Mouse (Mus musculus): ENCODE results near the gene Runx3. TPM values are rescaled to one million over a fixed set of nuclear protein-coding genes. Genes with fewer than 3 reads are reported as not detected.

Gene Runx3
- polyA plus RNA-seq, 1 experiment from 2014 or later = 0.16 TPM

DNA sequence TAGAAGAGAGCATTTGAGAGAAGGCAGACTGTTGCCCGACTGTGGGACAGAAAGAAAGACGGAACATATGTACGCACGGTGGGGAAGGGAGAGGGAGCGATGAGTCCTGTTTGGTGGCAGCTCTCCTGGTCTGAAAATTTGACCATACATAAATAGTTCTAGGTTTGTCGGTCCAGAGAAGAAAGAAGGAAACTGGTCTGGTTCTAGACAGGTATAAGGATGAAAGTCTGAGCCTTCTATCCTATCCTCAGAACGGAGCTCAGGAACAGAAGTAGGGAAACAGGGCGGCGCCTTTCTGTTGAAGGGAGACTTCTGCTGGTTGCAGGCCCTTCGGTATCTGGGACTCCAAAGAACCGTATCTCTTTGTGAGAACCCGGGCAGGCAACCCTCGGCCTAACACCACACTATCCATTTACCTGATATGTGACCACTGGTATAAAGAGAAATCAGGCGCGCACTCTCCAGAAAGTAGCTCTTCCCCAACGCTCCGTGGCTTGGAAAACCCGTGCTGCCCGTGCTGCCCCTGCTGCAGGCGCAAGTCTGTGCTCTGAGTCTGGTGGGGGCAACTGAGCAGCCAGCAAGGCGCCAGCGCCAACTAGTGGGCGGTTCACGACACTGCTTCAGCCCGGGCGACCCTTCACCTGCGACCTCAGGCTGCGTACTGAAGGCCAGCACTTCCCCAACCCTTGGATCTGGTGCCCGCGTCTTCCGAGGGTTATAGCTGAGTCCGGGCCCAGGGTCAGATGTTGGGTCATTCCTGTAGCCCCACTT, 29.8 kb downstream of the Runx3 start:
- H3K27ac ChIP-seq (ENCODE audit: low read depth) = no peak overlapping the region
- no peaks in the 10 kb centered on the region for H3K36me3 ChIP-seq (ENCODE audit: insufficient read depth)
- peak; percentile 88 for TF ChIP-seq CTCF (IDR thresholded peaks at IDR 0.05; ENCODE audit: low read depth)
- no peak overlapping the region for H3K4me3 ChIP-seq (ENCODE audit: low read depth, low read length)
- H3K4me2 ChIP-seq = no peak overlapping the region
- no peaks in the 10 kb centered on the region for H3K9me3 ChIP-seq (ENCODE audit: low read depth, low read length)
- ATAC-seq (ENCODE audit: insufficient read depth) = no peak
- peak; percentile 75 for DNase-seq
- 7% methylated on average over 32 of the region's 32 CpGs for WGBS
- no peak overlapping the region for H3K9ac ChIP-seq
- peaks cover 89% of the 10 kb centered on the region for H3K27me3 ChIP-seq (ENCODE audit: insufficient read depth, low read length)
- peaks cover 11% of the 10 kb centered on the region; the same call in 1 of the 2 replicates for H3K4me1 ChIP-seq (ENCODE audit: insufficient read depth)

DNA sequence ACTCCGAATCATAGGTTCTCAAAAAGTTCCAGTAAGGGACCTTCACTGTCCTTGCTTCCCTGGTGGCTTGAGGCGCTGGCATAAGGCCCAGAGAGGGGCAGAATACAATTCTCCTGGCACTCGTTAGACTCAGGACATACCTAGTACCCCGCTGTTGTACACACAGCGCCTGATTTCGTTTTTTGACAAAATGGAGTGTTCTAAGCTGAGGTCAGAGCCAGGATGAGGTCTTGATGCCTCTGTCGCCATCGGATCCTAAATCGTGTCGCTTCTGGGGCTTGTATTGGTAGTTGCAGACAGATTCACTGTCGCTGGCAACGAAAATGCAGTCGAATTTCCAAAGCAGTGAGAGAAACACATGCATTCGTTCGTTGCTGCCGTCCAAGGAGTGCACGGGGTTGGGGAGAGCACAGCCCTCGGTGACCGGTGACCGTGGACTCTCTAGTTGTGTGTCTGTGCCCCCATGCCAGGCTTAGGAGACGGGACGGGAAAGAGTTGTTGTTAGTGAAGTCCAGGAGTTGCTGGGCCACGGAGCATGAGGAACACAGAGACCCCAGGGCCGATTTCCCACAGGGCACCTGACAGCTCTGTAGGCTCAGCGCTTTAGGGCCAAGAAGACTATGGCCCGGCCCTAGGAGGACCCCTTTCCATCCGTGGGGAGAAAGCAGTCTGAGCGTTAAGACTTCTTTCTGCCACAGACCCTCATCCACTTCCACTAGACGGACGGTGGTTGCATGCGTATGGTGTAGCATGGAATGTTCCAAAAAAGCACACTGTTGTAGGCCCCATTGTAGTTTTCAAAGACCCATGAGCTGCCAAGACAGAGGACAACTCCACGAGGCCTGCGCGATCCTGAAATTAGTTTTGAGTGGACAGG, 30.9 kb downstream of the Runx3 start:
- no peak overlapping the region; the same call in 1 of the 2 replicates for H3K4me2 ChIP-seq
- peak; percentile 19 for DNase-seq
- TF ChIP-seq CTCF (IDR thresholded peaks at IDR 0.05; ENCODE audit: low read depth) = no peak

DNA sequence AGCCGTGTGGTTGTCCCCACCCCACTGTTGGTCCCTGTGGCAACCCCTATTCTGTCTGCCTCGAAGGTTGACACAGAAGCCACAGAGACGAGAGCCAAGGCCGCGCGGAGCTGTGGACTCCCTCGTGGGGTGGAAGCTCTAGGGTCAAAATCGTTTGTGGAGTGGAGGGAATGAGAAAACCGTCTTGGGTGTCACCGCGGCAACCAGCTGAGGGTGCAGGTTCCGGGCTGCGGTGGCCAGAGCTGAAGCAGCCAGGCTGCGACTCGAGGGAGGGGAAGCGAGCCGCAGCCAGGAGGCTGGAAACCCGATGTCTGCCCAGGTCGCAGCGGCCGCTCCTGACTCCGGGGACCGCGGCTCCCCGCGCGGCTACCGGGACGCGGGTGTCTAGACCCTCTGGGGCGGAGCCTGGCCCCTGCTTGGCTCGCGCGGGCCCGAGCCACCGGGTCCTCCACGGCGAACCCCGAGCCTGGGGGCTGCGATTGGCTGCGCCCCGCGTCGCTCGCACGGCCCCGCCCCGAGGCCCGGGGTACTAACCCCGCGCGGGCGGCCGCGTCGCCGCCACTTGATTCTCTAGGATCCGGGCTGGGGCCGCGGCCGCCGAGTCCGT, 31.6 kb downstream of the Runx3 start:
- TF ChIP-seq CTCF (IDR thresholded peaks at IDR 0.05; ENCODE audit: low read depth) = no peak
- Histone ChIP-seq H3K4me2 (peak overlapping the region; percentile 62), H3K27ac (ENCODE audit: low read depth) (no peak overlapping the region), H3K4me3 (ENCODE audit: low read depth, low read length) (peak overlapping the region; percentile 37), H3K4me1 (ENCODE audit: insufficient read depth) (peaks cover 6% of the 10 kb centered on the region; the same call in 1 of the 2 replicates), H3K27me3 (ENCODE audit: insufficient read depth, low read length) (peaks cover 98% of the 10 kb centered on the region), H3K9ac (no peak overlapping the region), H3K9me3 (ENCODE audit: low read depth, low read length) (no peaks in the 10 kb centered on the region), H3K36me3 (ENCODE audit: insufficient read depth) (no peaks in the 10 kb centered on the region)
- DNase-seq (peak; percentile 42), ATAC-seq (ENCODE audit: insufficient read depth) (0 out of 2 replicates have a peak, but pooled peaks have one; percentile 48)
- under 1% methylated on average over 61 of the region's 63 CpGs for WGBS

More for the DNA sequence above, 30.9 kb downstream of the Runx3 start:
- no peaks in the 10 kb centered on the region for H3K9me3 ChIP-seq (ENCODE audit: low read depth, low read length)
- H3K4me3 ChIP-seq (ENCODE audit: low read depth, low read length) = peak overlapping the region; percentile 37; the same call in 1 of the 2 replicates
- H3K36me3 ChIP-seq (ENCODE audit: insufficient read depth) = no peaks in the 10 kb centered on the region
- peaks cover 96% of the 10 kb centered on the region for H3K27me3 ChIP-seq (ENCODE audit: insufficient read depth, low read length)
- no peak overlapping the region for H3K27ac ChIP-seq (ENCODE audit: low read depth)
- no peak for ATAC-seq (ENCODE audit: insufficient read depth)
- 10% methylated on average over 34 of the region's 34 CpGs for WGBS
- H3K4me1 ChIP-seq (ENCODE audit: insufficient read depth) = peaks cover 10% of the 10 kb centered on the region; the same call in 1 of the 2 replicates
- no peak overlapping the region for H3K9ac ChIP-seq

DNA sequence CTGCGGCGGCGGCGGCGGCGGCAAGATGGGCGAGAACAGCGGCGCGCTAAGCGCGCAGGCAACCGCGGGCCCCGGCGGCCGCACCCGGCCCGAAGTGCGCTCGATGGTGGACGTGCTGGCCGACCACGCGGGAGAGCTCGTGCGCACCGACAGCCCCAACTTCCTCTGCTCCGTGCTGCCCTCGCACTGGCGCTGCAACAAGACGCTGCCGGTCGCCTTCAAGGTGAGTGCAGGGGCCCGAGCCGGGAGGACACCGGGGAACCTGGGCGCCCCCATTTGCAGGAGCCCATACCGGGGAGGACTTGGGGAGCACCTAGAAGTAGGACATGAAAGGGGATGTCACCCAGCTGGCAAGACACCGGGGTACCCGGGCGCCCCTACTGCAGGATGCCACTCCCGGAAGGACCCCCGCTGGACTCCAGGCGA, 32.4 kb downstream of the Runx3 start:
- ATAC-seq (ENCODE audit: insufficient read depth) (no peak), DNase-seq (peak; percentile 56)
- H3K9ac ChIP-seq = no peak overlapping the region
- peak overlapping the region; percentile 37 for H3K4me3 ChIP-seq (ENCODE audit: low read depth, low read length)
- peak overlapping the region; percentile 62 for H3K4me2 ChIP-seq
- no peak for TF ChIP-seq CTCF (IDR thresholded peaks at IDR 0.05; ENCODE audit: low read depth)
- H3K36me3 ChIP-seq (ENCODE audit: insufficient read depth) = no peaks in the 10 kb centered on the region
- WGBS = 1% methylated on average over 41 of the region's 45 CpGs
- H3K27me3 ChIP-seq (ENCODE audit: insufficient read depth, low read length) = peaks cover 98% of the 10 kb centered on the region
- no peaks in the 10 kb centered on the region for H3K4me1 ChIP-seq (ENCODE audit: insufficient read depth)
- H3K9me3 ChIP-seq (ENCODE audit: low read depth, low read length) = no peaks in the 10 kb centered on the region
- H3K27ac ChIP-seq (ENCODE audit: low read depth) = no peak overlapping the region

DNA sequence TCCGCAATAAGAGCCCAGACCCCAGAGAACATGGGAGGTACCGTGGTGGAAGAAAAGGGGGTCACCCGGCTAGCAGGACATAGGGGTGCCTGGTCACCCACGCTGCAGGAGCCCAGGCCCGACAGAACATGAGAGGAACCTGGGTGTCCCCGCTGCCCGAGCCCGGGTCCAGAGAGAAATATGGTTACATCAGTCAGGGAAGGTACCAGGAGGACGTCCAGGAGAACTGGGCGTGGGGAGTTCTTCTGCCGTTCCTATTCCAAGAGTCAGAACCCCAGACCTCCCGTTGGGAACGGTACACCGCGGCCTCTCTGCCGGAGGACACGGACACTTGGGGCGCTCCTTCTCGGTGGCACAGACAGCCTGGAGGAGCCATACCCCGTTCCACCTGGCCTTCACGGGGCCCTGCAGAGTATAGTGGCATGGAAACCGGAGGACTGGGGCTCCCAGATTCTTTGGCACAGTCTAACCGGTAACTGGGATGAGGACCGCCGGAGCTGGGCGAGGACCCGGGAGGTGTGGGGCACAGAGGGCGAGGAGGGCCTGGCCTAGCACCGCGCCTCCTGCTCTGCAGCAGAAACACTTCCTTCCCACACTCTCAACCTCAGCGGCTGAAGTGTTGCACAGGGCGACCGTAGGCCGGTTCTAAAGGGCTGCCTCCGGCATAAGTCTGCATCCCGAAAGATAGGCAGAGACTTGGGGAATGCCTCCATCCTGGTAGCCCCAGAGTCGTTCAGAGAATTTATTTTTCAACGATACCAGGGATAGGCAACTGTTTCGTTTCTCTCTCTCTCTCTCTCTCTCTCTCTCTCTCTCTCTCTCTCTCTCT, 33.0 kb downstream of the Runx3 start:
- Histone ChIP-seq H3K4me1 (ENCODE audit: insufficient read depth) (no peaks in the 10 kb centered on the region), H3K27ac (ENCODE audit: low read depth) (no peak overlapping the region), H3K9me3 (ENCODE audit: low read depth, low read length) (no peaks in the 10 kb centered on the region), H3K4me2 (peak overlapping the region; percentile 62; the same call in 1 of the 2 replicates), H3K4me3 (ENCODE audit: low read depth, low read length) (peak overlapping the region; percentile 37), H3K36me3 (ENCODE audit: insufficient read depth) (no peaks in the 10 kb centered on the region), H3K27me3 (ENCODE audit: insufficient read depth, low read length) (peaks cover 98% of the 10 kb centered on the region), H3K9ac (no peak overlapping the region)
- no peak for TF ChIP-seq CTCF (IDR thresholded peaks at IDR 0.05; ENCODE audit: low read depth)
- 1% methylated on average over 39 of the region's 39 CpGs for WGBS
- ATAC-seq (ENCODE audit: insufficient read depth) = no peak
- peak; percentile 35 for DNase-seq
